Mouse (Mus musculus) ES-E14 (cell line): ENCODE measurements at regions not wholly inside any gene's neighbourhood (a gene's known extent, or its start where the extent isn't known, plus 50 kb on each side); places are given as distances from the start of the nearest gene placed in this dataset.

Experiments used
- CHD2 ChIP-seq: IDR thresholded peaks from 2 replicates; pipeline ENCODE4 v1.6.1; 2014; ENCODE audit warnings: mild to moderate bottlenecking, low read depth, low read length, inconsistent platforms
- MAFK ChIP-seq: IDR thresholded peaks from 2 replicates; pipeline ENCODE4 v1.6.1; 2014; ENCODE audit warnings: mild to moderate bottlenecking, low read depth, low read length, inconsistent platforms; ENCODE audit not compliant: insufficient read depth
- ZNF384 ChIP-seq: IDR thresholded peaks from 2 replicates; pipeline ENCODE4 v1.6.1; 2012; ENCODE audit warnings: low read depth, low read length, inconsistent platforms

GRCm38 (mm10) chr10:126662765-126663164, 238.4 kb downstream of the Atp23 start:
- TF ChIP-seq ZNF384 (no peak), CHD2 (no peak), MAFK (no peak)
